Mouse (Mus musculus) forebrain, postnatal 0 days (tissue): ENCODE measurements around the gene Ssty1. TPM values are rescaled to one million over a fixed set of nuclear protein-coding genes. Genes with fewer than 3 reads are reported as not detected.
"Not testable (repeated sequence)": the region's sequence is repeated elsewhere in the genome, so short reads cannot be mapped to it uniquely, and the experiment has no call there.

ENCODE experiments used
- ATAC-seq: fragments of 200-750 bp; cut with Nextera tagmentation; 2 replicates; pipeline ENCODE4 v1.8.0; 2017; ENCODE audit warnings: mild to moderate bottlenecking, moderate library complexity
- DNase-seq: peaks from one replicate; pipeline ENCODE4 v3.0.0-alpha.2; 2015
- H3K27ac ChIP-seq: fragments of 300-500 bp; sonication (generic); 2 replicates; pipeline ENCODE4 v1.5.1; 2014; ENCODE audit warnings: low read depth, mild to moderate bottlenecking, antibody characterized with exemption, low read length, moderate library complexity, mixed read lengths
- H3K27me3 ChIP-seq: fragments of 300-500 bp; sonication (generic); 2 replicates; pipeline ENCODE4 v1.6.1; 2014; ENCODE audit warnings: mild to moderate bottlenecking, low read length, mixed read lengths; ENCODE audit not compliant: insufficient read depth
- H3K36me3 ChIP-seq: fragments of 300-500 bp; sonication (generic); 2 replicates; pipeline ENCODE4 v1.6.1; 2014; ENCODE audit warnings: mild to moderate bottlenecking, moderate library complexity; ENCODE audit not compliant: insufficient read depth
- H3K4me1 ChIP-seq: fragments of 300-500 bp; sonication (generic); 2 replicates; pipeline ENCODE4 v1.6.1; 2014; ENCODE audit warnings: antibody characterized with exemption; ENCODE audit not compliant: insufficient read depth
- H3K4me2 ChIP-seq: fragments of 300-500 bp; sonication (generic); 2 replicates; pipeline ENCODE4 v1.6.1; 2014; ENCODE audit warnings: low read depth, mild to moderate bottlenecking, moderate library complexity
- H3K4me3 ChIP-seq: fragments of 300-500 bp; sonication (generic); 2 replicates; pipeline ENCODE4 v1.5.1; 2014; ENCODE audit warnings: low read depth, low read length, mixed read lengths
- H3K9ac ChIP-seq: fragments of 300-500 bp; sonication (generic); 2 replicates; pipeline ENCODE4 v1.6.1; 2014; ENCODE audit warnings: mild to moderate bottlenecking
- H3K9me3 ChIP-seq: fragments of 300-500 bp; sonication (generic); 2 replicates; pipeline ENCODE4 v1.6.1; 2016; ENCODE audit warnings: low read length
- WGBS: fragments of 180-500 bp; shearing (Covaris S2); extraction: QIAGEN DNeasy Blood & Tissue Kit; methylation state at CpG from one replicate; pipeline ENCODE4 v1.1.7; 2014; 5-methylcytosine and 5-hydroxymethylcytosine counted together
- polyA plus RNA-seq: library from polyadenylated mRNA; unstranded; fragments of >200 nt; fragmentation: Nextera tagmentation; extraction: Ambion mirVana; gene quantifications from 2 replicates; pipeline ENCODE4 v1.2.1, GENCODE M21; 2015
- total RNA-seq: library from RNA; depleted of rRNA; stranded (reverse); fragments of >200 nt; gene quantifications from 2 replicates; pipeline ENCODE4 v1.2.3, GENCODE M21; 2014; rRNA removed

The Ssty1 gene
- total RNA-seq (not detected in 2 replicates), polyA plus RNA-seq (not detected in 2 replicates)

DNA sequence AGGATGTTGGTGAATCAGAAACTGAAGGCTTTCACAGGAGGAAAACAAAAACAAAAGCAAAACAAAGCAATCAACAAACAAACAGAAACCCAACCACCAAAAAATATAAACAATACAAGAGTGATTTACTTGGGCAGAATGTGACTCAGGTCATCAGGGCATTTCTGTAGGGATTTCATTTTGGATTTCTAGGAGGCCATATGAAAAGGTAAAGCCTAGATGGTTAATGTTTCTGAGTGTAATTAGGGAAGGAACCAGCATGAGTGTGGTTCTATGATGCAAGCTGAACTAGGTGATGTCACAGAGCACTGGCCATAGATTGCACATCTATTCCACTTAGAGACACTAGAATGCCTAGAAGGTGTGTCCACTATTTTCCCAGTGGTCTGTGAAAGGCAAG lies at the start of gene Ssty1:
Ssty1 (plus strand) TSS at position 301 of the 400 bp plus-strand sequence.
- not testable (repeated sequence) for H3K9ac ChIP-seq, H3K36me3 ChIP-seq, ATAC-seq, H3K27me3 ChIP-seq, DNase-seq, H3K4me2 ChIP-seq, H3K9me3 ChIP-seq, H3K4me1 ChIP-seq, H3K4me3 ChIP-seq, H3K27ac ChIP-seq

DNA sequence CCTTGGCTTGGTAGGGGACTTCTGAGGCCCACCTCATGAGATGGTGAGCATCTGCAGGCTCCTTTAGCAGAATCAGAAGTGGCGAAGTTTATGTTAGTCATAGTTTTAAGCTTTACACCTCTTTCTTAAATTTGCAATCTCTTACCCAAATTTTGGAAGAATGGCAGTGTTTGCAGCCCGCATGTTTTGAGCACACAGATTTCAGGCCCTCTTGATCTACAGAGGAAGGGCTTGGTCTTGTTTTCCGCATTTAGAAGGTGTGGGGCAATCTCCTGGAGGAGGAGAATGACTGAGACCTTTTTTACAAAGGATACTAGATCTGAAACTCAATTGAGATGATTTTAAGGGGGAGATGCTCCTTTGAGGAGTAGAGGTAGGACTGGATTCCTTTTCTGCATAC lies 27.2 kb upstream of the Ssty1 start, which contains the start of gene Gm21764:
Gm21764 (minus strand) TSS at position 101 of the 400 bp plus-strand sequence.
- H3K4me3 ChIP-seq, H3K9me3 ChIP-seq, H3K4me1 ChIP-seq, H3K36me3 ChIP-seq, ATAC-seq, H3K9ac ChIP-seq, DNase-seq, H3K4me2 ChIP-seq, H3K27ac ChIP-seq, H3K27me3 ChIP-seq: not testable (repeated sequence)
- WGBS = no CpG with 5 or more reads among the region's 3 CpGs

Other genes with a start within 250 kb of the Ssty1 start
- not detected in 2 replicates for gene Gm21904, start 242.8 kb upstream of the Ssty1 start, total RNA-seq
- gene Gm21904, start 242.8 kb upstream of the Ssty1 start, polyA plus RNA-seq = not detected in 2 replicates
- not detected in 2 replicates for gene Gm20772, start 214.4 kb upstream of the Ssty1 start, total RNA-seq
- gene Gm20772, start 214.4 kb upstream of the Ssty1 start, polyA plus RNA-seq = not detected in 2 replicates
- gene Gm20831, start 214.4 kb upstream of the Ssty1 start, total RNA-seq = not detected in 2 replicates
- not detected in 2 replicates for gene Gm20831, start 214.4 kb upstream of the Ssty1 start, polyA plus RNA-seq
- not detected in 2 replicates for gene Srsy, start 151.8 kb upstream of the Ssty1 start, total RNA-seq
- not detected in 2 replicates for gene Srsy, start 151.8 kb upstream of the Ssty1 start, polyA plus RNA-seq
- not detected in 2 replicates for gene Gm21764, start 27.3 kb upstream of the Ssty1 start, total RNA-seq
- not detected in 2 replicates for gene Gm21764, start 27.3 kb upstream of the Ssty1 start, polyA plus RNA-seq